Mouse (Mus musculus): Measurements from ENCODE around the gene Zfr2. TPM values are rescaled to one million over a fixed set of nuclear protein-coding genes. Genes with fewer than 3 reads are reported as not detected.

Zfr2 gene
- total RNA-seq, 2 experiments from 2014 or later = 65.2 to 66.0 TPM

DNA sequence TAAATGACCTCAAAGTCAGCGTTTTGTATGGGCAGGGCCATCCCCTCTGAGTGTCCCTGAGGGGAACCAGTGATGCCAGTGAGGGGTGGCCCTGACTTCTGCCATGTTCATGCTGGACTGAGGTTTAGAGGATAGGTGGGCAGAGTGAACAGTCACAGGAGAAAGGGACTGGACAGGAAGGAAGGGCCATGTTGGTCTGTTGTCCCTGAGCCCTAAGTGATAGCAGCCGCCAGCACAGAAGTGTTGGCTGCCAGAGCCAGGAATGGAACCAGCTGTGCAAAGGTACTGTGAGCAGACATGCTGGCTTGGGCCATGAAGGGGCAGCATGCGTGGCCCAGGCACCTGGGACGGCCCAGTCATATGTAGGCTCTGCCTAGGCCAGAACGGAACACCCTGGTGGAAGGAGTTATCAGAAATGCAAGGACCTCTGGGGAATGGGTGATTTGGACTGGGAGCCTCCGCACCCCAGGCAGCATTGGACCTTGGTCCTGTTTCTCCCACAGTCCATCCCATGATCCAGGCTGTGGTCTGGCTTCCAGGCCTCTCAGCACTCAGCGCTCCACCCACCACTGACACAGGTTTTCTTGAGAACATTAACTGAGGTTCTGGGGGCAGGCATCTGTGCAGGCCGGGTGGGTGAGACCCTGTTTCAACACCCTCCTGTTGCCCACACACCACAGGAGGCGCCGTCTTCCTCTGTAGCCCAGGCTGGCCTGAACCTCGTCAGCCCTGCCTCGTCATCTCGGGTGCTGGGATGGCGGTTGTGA is 66.8 kb downstream of the Zfr2 start:
- DNase-seq = no peak
- intact Hi-C loops (cut with DNase I) = no loop called here

- no peak for DNase-seq
- intact Hi-C loops (cut with DNase I) = no loop called here
Observed at GRCm38 (mm10) chr10:81300352-81300907, 67.5 kb downstream of the Zfr2 start.

DNA sequence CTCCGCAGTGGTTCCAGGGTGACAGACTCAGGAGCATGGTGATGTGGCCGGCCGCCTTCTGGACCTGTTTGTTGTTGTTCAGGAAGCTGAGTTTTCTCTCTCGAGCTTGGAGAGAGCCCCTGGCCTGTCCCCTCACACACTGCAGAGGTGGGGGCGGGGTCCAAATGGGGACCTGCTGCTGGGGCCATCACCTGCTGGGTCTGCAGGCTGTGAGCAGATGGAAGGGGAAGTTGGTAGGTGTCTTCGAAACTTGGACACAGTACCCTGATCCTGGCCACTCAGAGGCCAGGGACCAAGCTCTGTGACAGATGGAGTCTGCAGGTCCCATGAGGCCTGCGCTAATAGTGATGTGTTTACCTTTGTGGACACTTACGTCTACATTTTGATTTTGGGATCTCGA is 68.4 kb downstream of the Zfr2 start:
- intact Hi-C loops (cut with DNase I) = no loop called here
- no peak for DNase-seq

Small RNA genes within 50 kb of the gene (microRNA-seq; reads per million reads assigned to microRNA genes)
- 30.1 reads per million, percentile 40 among the genes with 10 or more reads in this experiment for gene Mir3057

Other genes starting within 250 kb of the Zfr2 start
- gene Gng7, start 218.2 kb upstream of the Zfr2 start, total RNA-seq (2021) = 100 to 1,000 TPM in 1 of 2 experiments, 10 to 100 TPM in 1; 96.7 to 106 TPM
- 100 to 1,000 TPM; 104 to 111 TPM for gene Diras1, start 207.5 kb upstream of the Zfr2 start, total RNA-seq (2021)
- 10 to 100 TPM; 57.8 to 59.8 TPM for gene Slc39a3, start 195.7 kb upstream of the Zfr2 start, total RNA-seq (2021)
- gene Sgta, start 173.0 kb upstream of the Zfr2 start, total RNA-seq (2021) = 100 to 1,000 TPM; 193 to 199 TPM
- gene Thop1, start 163.1 kb upstream of the Zfr2 start, total RNA-seq (2021) = 10 to 100 TPM; 53.6 to 56.5 TPM
- gene Creb3l3, start 134.3 kb upstream of the Zfr2 start, total RNA-seq (2021) = under 1 TPM; 0.22 to 0.60 TPM
- gene Map2k2, start 127.2 kb upstream of the Zfr2 start, total RNA-seq (2021) = 100 to 1,000 TPM; 153 to 167 TPM
- gene Zbtb7a, start 97.9 kb upstream of the Zfr2 start, total RNA-seq (2021) = 10 to 100 TPM; 23.3 to 24.7 TPM
- gene Pias4, start 65.2 kb upstream of the Zfr2 start, total RNA-seq (2021) = 10 to 100 TPM; 29.6 to 30.4 TPM
- gene Eef2, start 56.5 kb upstream of the Zfr2 start, total RNA-seq (2021) = 1,000 to 10,000 TPM; 1,312 to 1,322 TPM
- 10 to 100 TPM; 62.7 to 62.9 TPM for gene Dapk3, start 50.1 kb upstream of the Zfr2 start, total RNA-seq (2021)
- not detected for gene 4930442H23Rik, start 49.3 kb upstream of the Zfr2 start, total RNA-seq (2021)
- gene Nmrk2, start 31.1 kb upstream of the Zfr2 start, total RNA-seq (2021) = under 1 TPM in 1 of 2 experiments, not detected in 1; 0.44 TPM
- 100 to 1,000 TPM; 195 to 206 TPM for gene Atcay, start 2.3 kb upstream of the Zfr2 start, total RNA-seq (2021)
- gene Matk, start 19.8 kb downstream of the Zfr2 start, total RNA-seq (2021) = 100 to 1,000 TPM; 132 to 140 TPM
- 10 to 100 TPM; 41.9 to 50.6 TPM for gene Mrpl54, start 33.8 kb downstream of the Zfr2 start, total RNA-seq (2021)
- 10 to 100 TPM; 22.6 to 28.2 TPM for gene Apba3, start 33.8 kb downstream of the Zfr2 start, total RNA-seq (2021)
- gene Tjp3, start 58.4 kb downstream of the Zfr2 start, total RNA-seq (2021) = 1 to 10 TPM; 5.4 to 6.1 TPM
- 100 to 1,000 TPM; 295 to 304 TPM for gene Pip5k1c, start 59.8 kb downstream of the Zfr2 start, total RNA-seq (2021)
- gene Cactin, start 87.9 kb downstream of the Zfr2 start, total RNA-seq (2021) = 10 to 100 TPM; 26.5 to 26.9 TPM
- 1 to 10 TPM; 1.6 to 2.0 TPM for gene Tbxa2r, start 95.6 kb downstream of the Zfr2 start, total RNA-seq (2021)
- under 1 TPM; 0.12 to 0.28 TPM for gene Gipc3, start 110.1 kb downstream of the Zfr2 start, total RNA-seq (2021)
- 10 to 100 TPM; 23.5 to 26.8 TPM for gene Hmg20b, start 117.3 kb downstream of the Zfr2 start, total RNA-seq (2021)
- 10 to 100 TPM; 29.6 to 29.7 TPM for gene Mfsd12, start 124.3 kb downstream of the Zfr2 start, total RNA-seq (2021)
- 1 to 10 TPM; 1.3 to 1.4 TPM for gene 4930404N11Rik, start 132.7 kb downstream of the Zfr2 start, total RNA-seq (2021)
- 100 to 1,000 TPM; 109 to 112 TPM for gene Fzr1, start 145.4 kb downstream of the Zfr2 start, total RNA-seq (2021)
- 10 to 100 TPM; 58.8 to 61.5 TPM for gene Dohh, start 151.3 kb downstream of the Zfr2 start, total RNA-seq (2021)
- gene Gm48551, start 151.3 kb downstream of the Zfr2 start, total RNA-seq (2021) = 1 to 10 TPM; 3.7 to 4.4 TPM
- 1 to 10 TPM; 2.7 to 5.9 TPM for gene Gm48552, start 155.8 kb downstream of the Zfr2 start, total RNA-seq (2021)
- 1 to 10 TPM; 1.5 to 2.3 TPM for gene Smim24, start 159.9 kb downstream of the Zfr2 start, total RNA-seq (2021)
- 10 to 100 TPM; 29.5 to 31.1 TPM for gene Nfic, start 222.5 kb downstream of the Zfr2 start, total RNA-seq (2021)
- gene Celf5, start 249.6 kb downstream of the Zfr2 start, total RNA-seq (2021) = 100 to 1,000 TPM; 303 to 316 TPM

Measured in left cerebral cortex, postnatal 4 days (tissue).